Mouse (Mus musculus): ENCODE data around the gene Taf6l.

Gene Taf6l

DNA sequence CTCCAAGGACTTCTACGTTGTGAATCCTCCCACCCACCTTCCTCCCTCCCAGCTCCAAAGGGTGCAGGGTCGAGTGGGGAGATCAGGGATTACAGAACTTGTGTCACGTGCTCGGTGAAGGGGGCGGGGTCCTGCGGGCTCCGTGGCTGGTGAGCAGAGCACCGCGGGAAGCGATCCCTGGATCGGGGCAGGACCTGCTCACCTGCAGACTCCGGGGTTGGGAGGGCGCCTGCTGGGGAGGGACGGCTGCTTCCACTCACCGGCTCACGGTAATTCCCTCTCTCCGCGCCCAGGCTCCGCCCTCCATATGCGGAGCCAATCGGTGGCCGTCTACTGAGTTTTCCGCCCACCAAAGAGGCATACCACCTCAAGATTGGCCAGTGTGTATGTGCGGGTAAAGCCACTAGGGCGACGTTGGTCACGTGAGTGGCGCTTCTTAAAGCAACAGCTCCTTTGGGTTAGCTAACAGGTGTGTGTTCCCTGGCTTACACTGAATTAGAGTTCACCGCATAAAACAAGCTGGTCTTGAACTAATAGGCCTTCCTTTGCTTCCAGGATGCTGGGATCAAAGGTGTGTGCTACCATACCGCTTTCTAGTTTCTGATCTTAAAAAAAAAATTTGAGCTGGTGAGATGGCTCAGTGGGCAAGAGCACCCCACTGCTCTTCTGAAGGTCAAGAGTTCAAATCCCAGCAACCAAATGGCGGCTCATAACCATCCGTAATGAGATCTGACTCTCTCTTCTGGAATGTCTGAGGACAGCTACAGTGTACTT, at the start of gene Taf6l:
TSS of gene Taf6l (minus strand) at position 410 of the 774 bp plus-strand sequence.
- DNase-seq (ENCODE audit: low read depth, low spot score) = peak; percentile 97

DNA sequence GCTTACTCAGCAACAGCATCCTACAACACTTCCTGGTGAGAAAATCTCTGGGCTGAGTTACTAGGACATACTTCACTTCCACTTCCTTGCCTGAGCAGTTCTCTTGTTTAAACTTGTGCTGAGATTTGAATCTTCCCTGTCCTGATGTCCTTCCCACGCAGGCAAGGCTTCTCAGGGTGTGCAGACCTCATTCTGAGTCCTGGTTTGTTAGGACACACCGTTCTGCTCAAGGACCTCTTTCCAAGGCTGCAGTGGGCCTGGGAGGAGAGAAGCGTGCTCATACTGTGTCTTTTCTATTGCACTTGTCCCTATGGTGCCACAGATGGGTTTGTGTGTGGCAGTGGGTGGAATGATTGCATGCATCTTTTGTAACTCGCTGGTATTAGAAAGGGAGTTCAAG, 46.8 kb upstream of the Taf6l start:
- no peak for DNase-seq (ENCODE audit: low read depth, low spot score)

DNA sequence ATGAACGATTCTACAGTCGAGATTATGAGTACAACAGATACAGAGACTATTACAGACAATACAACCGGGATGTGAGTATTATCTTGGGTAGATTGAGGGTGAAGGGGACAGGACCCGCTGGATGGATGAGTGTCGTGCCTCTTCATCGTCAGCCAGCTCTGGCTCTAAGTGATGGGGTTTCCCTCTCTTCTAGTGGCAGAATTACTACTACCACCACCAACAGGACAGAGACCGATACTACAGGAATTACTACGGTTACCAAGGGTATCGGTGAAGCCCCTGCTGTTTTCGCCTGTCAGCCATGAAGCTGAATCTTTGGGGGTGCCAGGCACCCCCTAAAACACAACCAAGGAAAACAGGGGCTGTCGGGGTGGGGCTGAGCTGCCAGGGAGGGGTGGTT, 45.0 kb upstream of the Taf6l start:
- DNase-seq (ENCODE audit: low read depth, low spot score) = no peak

DNA sequence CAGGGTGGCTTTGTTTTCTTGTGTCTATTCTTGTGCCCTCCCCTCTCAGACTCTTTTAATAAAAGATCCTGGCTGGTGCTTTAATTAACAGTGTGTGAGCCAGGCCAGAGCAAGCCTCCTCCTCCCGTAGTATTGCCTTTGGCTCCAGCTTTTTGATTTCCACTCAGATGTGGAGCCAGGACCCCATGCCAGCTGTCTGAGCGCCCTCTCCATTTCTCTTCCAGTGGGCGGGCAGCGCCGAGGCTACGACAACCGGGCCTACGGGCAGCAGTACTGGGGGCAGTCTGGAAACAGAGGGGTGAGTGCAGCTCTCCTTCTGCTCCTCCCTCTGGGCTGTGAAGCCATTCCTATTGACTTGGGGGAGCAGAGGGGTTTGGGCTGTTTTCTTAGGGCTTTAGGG, 44.4 kb upstream of the Taf6l start:
- no peak for DNase-seq (ENCODE audit: low read depth, low spot score)

GRCm38 (mm10) chr19:8829660-8830059, 43.4 kb upstream of the Taf6l start, which contains the start of gene AC129217.1:
Gene AC129217.1, plus strand, starts transcription at chr19:8829773.
- no peak for DNase-seq (ENCODE audit: low read depth, low spot score)

GRCm38 (mm10) chr19:8822696-8823095, 36.5 kb upstream of the Taf6l start:
- DNase-seq (ENCODE audit: low read depth, low spot score) = no peak

DNA sequence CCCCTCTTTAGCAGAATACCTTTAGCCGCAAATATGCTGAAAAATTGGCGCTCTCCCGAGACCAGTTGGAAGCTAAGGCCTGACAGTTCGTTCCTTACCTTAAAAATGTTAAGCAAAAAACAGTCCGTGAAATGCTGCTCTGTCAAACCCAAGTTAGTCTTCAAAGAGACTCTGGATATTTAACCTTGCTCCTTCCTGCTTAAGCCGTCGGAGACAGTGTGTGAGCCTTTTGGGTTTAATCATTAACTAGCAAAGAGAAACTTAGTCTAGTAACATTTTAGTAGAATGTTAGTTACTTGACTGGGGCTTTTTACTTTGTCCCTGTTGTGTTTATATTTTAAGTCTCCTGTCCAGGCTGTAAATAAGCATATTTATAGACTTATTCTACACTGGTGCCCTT, 34.9 kb upstream of the Taf6l start:
- DNase-seq (ENCODE audit: low read depth, low spot score) = no peak

- DNase-seq (ENCODE audit: low read depth, low spot score) = no peak
Measured at GRCm38 (mm10) chr19:8820424-8820956, 34.3 kb upstream of the Taf6l start.

DNA sequence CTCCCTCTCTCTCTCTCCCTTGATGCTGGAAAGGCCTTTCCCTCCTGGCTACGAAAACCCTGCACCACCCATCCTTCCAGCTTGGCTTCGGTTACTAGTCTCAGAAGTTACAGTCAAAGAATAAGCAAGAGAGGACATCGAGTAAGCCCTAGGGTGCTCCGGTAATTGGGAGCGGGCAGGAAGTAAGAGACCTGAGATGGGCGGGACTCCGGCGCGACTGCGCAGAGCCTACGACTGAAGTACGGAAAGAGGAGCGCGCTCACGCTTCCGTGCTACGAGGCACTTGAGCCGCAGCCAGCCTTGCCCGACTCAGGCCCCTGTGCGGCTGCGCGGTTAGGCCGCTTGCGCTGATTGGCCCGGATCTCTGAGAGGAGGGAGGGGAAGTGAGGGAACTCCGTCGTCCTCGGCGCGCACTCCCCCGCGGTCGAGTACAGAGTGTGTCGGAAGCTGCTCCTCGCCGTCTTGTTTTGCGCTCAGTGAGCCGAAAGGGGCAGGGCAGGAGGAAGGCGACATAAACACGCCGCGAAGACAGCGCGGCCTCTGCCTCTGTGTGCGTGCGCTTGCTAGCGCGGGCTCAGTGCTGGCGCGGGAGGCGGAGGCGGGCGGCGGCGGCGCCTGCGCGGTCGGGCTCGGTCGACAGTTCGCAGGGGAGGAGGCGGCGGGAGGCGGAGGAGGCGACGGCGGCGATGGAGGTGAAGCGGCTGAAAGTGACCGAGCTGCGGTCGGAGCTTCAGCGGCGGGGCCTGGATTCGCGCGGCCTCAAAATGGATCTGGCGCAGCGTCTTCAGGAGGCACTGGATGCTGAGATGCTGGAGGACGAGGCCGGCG, 33.6 kb upstream of the Taf6l start, which contains the start of gene Hnrnpul2:
TSS of gene Hnrnpul2 (plus strand) at position 415 of the 828 bp plus-strand sequence.
- peak; percentile 100 for DNase-seq (ENCODE audit: low read depth, low spot score)

DNA sequence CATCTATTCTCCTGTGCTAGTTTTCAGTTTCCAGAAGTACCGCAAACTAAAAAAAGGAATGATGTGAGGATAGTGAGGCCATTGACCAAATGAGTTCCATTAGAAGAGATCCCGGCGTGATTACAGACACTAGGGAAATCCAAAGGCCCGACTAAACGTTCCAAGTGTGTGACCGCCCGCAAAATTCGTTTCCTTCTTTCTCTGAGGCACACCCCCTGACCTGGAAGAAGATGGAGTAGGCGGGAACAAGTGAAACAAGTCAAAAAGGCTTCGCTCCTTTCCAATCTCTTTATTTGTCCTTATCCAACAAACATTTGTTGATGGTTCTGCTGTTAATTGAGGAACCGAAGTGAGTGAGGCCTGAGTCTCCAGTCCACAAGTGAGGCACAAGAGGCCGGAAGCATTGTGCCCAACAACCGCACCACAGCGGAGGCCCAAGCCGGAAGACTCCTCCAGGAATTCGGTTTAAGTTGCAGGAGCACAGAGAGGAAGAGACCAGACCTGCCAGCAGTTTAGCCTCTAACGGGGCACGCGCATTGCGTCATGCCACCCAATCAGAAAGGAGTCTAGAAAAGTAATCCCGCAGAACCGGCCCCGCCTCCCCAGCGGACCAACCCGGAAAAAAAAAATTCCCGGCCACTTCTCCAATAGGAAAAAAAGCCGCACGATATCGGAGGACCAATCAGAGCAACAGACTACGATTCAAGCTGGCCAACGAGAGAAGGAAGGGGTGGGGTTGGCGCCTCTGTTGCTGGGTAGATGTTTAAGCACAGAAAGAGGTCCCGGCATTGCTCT, 32.8 kb upstream of the Taf6l start, which contains the start of gene Ttc9c:
TSS of gene Ttc9c (minus strand) at position 533 of the 795 bp plus-strand sequence.
- peak; percentile 93 for DNase-seq (ENCODE audit: low read depth, low spot score)

DNA sequence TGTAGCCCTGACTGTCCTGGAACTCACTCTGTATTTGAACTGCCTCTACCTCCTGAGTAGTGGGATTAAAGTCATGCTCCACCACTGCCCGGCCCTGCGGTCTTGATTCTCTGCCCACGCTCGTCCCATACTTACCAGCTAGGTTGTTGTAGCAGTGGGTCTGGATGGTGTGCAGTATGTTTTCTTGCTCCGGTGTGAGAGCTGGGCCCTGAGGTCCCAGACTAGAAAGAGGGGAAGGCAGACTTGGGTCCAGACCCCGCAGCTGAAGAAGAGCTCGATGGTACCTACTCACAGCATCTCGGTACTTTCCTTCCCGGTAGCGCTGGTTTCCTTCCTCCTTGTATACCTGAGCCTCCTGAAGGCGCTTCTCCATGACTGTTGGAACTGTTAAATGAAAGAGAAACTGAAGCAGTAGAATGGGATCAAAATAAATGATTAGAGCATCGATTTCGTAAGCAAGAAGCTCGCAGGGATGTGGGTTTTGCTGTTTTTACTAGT, 32.1 kb upstream of the Taf6l start:
- peak; percentile 34 for DNase-seq (ENCODE audit: low read depth, low spot score)

DNA sequence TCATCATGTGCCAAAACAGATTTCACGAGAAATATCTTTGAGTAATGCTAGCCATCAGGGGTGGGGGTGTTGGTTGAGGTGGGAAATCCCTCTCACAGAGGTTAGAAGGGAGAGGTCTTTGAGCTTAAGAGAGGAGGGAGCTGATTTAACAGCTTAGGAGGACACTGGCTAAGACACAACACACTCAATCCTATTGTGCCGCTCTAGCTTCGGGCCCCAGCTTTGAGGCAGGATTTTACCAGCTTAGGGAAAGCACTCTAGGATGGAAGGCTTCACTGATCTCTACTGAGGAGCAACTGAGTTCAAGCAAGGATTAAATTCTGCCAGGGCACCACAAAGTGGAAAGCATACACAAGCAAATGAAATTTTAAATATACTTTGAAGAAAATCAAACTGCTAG, 30.8 kb upstream of the Taf6l start:
- DNase-seq (ENCODE audit: low read depth, low spot score) = no peak

DNA sequence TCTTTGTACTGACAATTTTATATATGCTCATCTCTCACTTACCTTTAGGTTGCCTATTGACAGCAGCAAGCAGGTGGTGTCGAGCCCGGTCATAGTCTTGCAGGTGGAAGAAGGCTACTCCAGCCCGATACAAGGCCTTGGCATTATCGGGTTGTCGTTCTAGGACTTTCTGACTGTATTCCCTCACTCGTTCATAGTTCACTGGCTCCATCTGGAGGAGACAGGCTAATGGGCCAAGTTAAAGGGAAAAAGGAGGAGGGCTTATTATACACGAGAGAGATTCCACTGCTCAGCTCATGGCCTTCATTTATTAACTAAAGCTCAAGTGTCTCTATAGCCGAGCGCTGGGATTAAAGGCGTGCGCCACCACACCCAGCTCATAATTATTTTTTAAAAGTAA, 29.6 kb upstream of the Taf6l start:
- DNase-seq (ENCODE audit: low read depth, low spot score) = no peak

GRCm38 (mm10) chr19:8806810-8807209, 20.6 kb upstream of the Taf6l start:
- DNase-seq (ENCODE audit: low read depth, low spot score) = no peak

GRCm38 (mm10) chr19:8803879-8804660, 17.9 kb upstream of the Taf6l start:
- DNase-seq (ENCODE audit: low read depth, low spot score) = no peak

GRCm38 (mm10) chr19:8803204-8803780, 17.1 kb upstream of the Taf6l start:
- DNase-seq (ENCODE audit: low read depth, low spot score) = no peak

- DNase-seq (ENCODE audit: low read depth, low spot score) = peak; percentile 96
Measured at GRCm38 (mm10) chr19:8802130-8802821, 16.1 kb upstream of the Taf6l start, which contains the start of gene Zbtb3. Gene Zbtb3, plus strand, starts transcription at chr19:8802555.

DNA sequence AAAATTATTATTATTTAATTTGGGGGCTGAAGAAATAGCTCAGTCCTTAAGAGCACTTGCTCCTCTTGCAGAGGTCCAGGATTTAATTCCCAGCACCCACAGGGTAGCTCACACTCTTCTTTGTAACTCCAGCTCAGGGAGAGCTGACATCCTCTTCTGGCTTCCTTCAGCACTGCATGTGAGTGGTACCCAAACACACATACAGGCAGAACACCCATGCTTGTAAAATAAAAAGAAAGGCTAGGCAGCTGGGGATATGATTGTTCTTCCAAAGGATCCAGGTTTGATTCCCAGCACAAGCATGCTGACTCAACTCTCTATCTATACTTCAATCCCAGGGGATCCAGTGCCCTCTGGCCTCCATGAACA, 12.7 kb upstream of the Taf6l start:
- peak; percentile 29 for DNase-seq (ENCODE audit: low read depth, low spot score)

GRCm38 (mm10) chr19:8798264-8798946, 12.2 kb upstream of the Taf6l start, which contains the start of gene Polr2g:
Gene Polr2g, minus strand, starts transcription at chr19:8798577.
- DNase-seq (ENCODE audit: low read depth, low spot score) = peak; percentile 94
